Mouse (Mus musculus) CD4-positive, CD25-positive, alpha-beta regulatory T cell (primary cell): ENCODE data around the gene Mmp27. TPM values are rescaled to one million over a fixed set of nuclear protein-coding genes. Genes with fewer than 3 reads are reported as not detected.

Experiments
- polyA plus RNA-seq: library from polyadenylated mRNA; unstranded; fragments of 100-300 nt; shearing (Covaris generic); gene quantifications from one replicate; pipeline ENCODE4 v1.2.1, GENCODE M21; 2017

Gene Mmp27
- polyA plus RNA-seq = not detected

DNA sequence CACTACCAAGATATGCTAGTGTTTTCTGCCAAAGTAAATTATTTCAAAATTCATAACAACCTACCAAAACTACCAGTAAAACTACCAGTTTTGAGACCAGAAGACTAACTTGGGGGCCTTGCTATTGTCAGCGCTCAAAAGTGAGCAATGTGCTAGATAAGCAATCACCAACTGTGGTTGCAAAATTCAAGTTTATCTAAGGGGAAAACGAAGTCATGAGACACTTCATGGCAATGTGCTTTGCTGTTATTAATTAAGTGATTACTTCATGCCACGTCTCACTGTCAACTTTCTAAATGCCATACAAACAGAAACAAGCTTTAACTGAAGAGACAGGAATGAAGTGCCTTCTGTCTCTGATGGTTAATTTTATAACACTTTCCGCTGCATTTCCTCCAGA lies at the start of gene Mmp27:
Gene Mmp27, plus strand, starts transcription at position 235 of the 400 bp plus-strand sequence.

DNA sequence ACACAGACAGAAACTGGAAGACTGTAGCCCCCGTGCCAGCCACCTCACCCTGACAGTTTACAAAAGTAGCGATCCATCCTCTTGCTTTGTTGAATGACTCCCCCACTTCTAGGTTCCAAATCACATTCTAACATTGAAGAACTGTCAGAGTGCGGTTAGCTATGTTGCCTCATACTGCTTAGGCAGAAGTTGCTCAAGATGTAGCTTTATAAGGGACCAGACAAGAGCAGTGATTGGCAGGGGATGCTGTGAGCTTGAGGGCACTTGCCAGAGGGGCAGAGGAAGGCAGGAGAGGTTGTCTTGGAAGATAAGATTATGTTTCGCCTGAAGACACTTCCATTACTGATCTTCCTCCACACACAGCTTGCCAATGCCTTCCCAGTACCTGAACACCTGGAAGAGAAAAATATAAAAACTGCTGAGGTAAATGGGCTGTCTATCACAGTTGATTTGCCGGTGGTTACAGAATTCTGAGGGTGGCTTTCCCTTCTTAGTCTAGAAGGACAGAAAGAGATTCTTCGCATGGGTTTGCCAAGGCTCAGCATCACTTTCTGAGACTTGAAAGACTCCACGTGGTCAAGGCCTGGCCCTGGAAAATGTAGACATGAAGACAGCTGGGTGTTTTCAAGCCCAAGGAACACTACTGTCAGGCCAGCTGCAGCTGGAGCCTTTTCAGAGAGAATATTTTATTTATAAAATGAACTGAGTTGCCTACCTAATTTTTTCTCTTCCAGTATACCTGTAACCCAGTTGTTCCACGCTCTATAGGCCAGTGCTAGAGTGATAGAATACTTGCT lies 12.8 kb upstream of the Mmp27 start, which contains the start of gene Mmp8:
Gene Mmp8, plus strand, starts transcription at position 236 of the 797 bp plus-strand sequence.

DNA sequence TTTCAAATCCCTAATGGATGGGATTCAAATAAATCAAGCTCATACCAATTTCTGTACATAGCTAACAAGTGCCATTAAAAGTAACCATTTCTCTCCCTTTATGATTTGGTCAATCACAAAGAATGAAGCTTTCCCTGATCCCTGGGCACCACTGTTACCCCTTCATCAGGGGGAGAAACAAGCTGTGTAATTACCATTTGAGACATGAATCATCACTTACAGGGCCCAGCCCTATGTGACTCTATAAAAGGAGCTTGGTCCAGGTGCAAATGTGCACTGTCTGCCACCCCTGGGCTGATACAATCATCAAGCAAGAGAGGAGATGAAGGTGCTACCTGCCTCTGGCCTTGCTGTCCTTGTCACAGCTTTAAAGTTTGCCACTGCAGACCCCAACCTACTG lies 56.7 kb downstream of the Mmp27 start, which contains the start of gene Mmp20:
Gene Mmp20, plus strand, starts transcription at position 301 of the 400 bp plus-strand sequence.

Other genes starting within 250 kb of the Mmp27 start
- 0.37 TPM for gene Mmp12, start 227.0 kb upstream of the Mmp27 start, polyA plus RNA-seq
- gene Mmp1b, start 183.3 kb upstream of the Mmp27 start, polyA plus RNA-seq = not detected
- gene Mmp3, start 125.6 kb upstream of the Mmp27 start, polyA plus RNA-seq = not detected
- not detected for gene Mmp10, start 69.0 kb upstream of the Mmp27 start, polyA plus RNA-seq
- not detected for gene Mmp8, start 12.9 kb upstream of the Mmp27 start, polyA plus RNA-seq
- gene Mmp20, start 56.8 kb downstream of the Mmp27 start, polyA plus RNA-seq = not detected
- gene Mmp7, start 120.7 kb downstream of the Mmp27 start, polyA plus RNA-seq = not detected
- gene Tmem123, start 192.6 kb downstream of the Mmp27 start, polyA plus RNA-seq = 330 TPM